Mouse (Mus musculus) testis, adult 2 months (tissue): ENCODE measurements around the gene Mindy4.

ENCODE experiments used
- CTCF ChIP-seq: fragments of 200-500 bp; IDR thresholded peaks from 2 replicates; pipeline ENCODE4 v1.5.1; 2012; ENCODE audit warnings: low read depth, mild to moderate bottlenecking, inconsistent platforms, low read length, moderate library complexity; ENCODE audit not compliant: control insufficient read depth, insufficient read depth, insufficient replicate concordance
- POLR2A ChIP-seq: fragments of 200-500 bp; IDR thresholded peaks from 2 replicates; pipeline ENCODE4 v1.6.1; 2012; ENCODE audit warnings: low read depth, mild to moderate bottlenecking, inconsistent platforms, low read length, moderate library complexity; ENCODE audit not compliant: control insufficient read depth

DNA sequence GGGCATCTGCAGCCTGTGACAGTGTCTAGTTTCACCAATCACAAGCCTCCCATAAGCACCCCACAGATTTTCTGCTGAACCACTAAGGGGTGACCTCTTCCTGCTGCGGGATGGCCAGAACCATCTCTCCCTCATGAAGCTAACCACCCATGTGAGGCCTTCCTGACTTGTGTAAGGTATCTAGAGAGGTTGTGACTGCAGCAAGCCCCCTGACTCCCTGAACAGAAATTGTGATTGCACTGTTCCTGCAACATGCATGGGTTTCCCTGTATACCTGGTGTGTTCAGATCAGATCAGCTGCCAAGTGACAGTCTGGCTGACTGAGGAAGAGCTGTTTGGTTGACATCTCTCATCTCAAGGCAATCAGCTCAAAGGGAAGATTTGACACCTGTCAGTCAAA, 159.5 kb downstream of the Mindy4 start:
- TF ChIP-seq POLR2A, result no peak
- no peak for TF ChIP-seq CTCF
